ENCODE assay signal across 9 mouse cellular contexts in the genomic region with DNA sequence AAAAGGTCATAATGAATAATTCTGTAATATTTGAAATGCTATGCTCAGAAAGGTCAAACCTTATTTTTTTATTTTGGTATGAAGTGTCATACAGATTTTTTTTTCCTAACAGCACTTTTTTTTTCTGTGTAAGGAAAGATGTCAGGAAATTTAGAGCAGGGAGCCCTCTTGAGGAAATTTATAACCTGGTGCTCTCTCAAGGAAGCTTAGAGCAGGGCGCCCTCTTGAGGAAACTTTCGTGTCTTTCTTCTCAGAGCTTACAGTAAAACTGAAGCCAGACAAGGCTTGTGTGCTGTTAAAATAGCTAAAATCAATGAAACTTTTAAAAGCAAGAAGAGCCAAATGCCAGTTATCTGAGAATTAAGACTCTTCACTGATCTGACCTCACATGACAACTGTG.
A peak's percentile ranks its signal among the peaks of the same experiment; 100 is the strongest.
DNase-seq lines count a peak whose midpoint lies in the region; ATAC-seq lines count a peak whose summit lies in the region.
"Had no signal": no experiment of that assay in that cellular context is flagged by ENCODE, and none has a peak within 500 bp of the region (broad histone marks: within the 10 kb centered on the region; RNA-seq: fewer than 3 reads in every experiment).

No protein-coding gene starts in this region.

- ATAC-seq in heart, embryonic 11.5 days (replicated peaks; ENCODE audit: insufficient number of reproducible peaks, low FRiP score, low TSS enrichment) = no peak
- ATAC-seq in embryonic facial prominence, embryonic 11.5 days (replicated peaks; ENCODE audit: insufficient number of reproducible peaks, low FRiP score, low TSS enrichment, low read depth) = no peak
- ATAC-seq in midbrain, embryonic 15.5 days (replicated peaks) = 0 out of 2 replicates have a peak, but pooled peaks have one; percentile 66

- intact Hi-C loops in heart, postnatal 25 days (cut with DNase I) = loop anchor here (1.0 to 10.0 kb wide), 4 partner anchors 156 to 946 kb away; no protein-coding TSS in a partner anchor

- no peaks in the 10 kb centered on the region for H3K27me3 ChIP-seq in heart, embryonic 11.5 days (ENCODE audit: control insufficient read depth, insufficient read depth, low read length)
- H3K27me3 ChIP-seq in embryonic facial prominence, embryonic 11.5 days (ENCODE audit: control insufficient read depth, insufficient read depth, low read length) = no peaks in the 10 kb centered on the region
- no peaks in the 10 kb centered on the region for H3K27me3 ChIP-seq in midbrain, embryonic 15.5 days (replicated peaks)
- H3K27me3 ChIP-seq: limb, embryonic 12.5 days had no signal

- H3K36me3 ChIP-seq in heart, embryonic 11.5 days (ENCODE audit: control insufficient read depth, insufficient read depth, low read length) = no peaks in the 10 kb centered on the region
- no peaks in the 10 kb centered on the region for H3K36me3 ChIP-seq in embryonic facial prominence, embryonic 11.5 days (replicated peaks; ENCODE audit: control insufficient read depth, insufficient read depth, low read depth, low read length)
- no peaks in the 10 kb centered on the region for H3K36me3 ChIP-seq in midbrain, embryonic 15.5 days (replicated peaks)
- H3K36me3 ChIP-seq: limb, embryonic 12.5 days had no signal

- peak; percentile 58 to 84 for DNase-seq in heart, adult 18-20 months
- peak; percentile 64 for DNase-seq in adrenal gland, postnatal 25 days
- peak; percentile 89 for DNase-seq in embryonic facial prominence, embryonic 11.5 days (ENCODE audit: low spot score)
- DNase-seq in heart, postnatal 25 days (ENCODE audit: low spot score) = peak; percentile 4
- DNase-seq in left cerebral cortex, adult 18-20 months (ENCODE audit: low spot score in 2 of 2) = peak; percentile 81 to 89
- DNase-seq in telencephalon, adult 2 months (ENCODE audit: low read depth, low spot score) = peak; percentile 85

- H3K27ac ChIP-seq in heart, embryonic 11.5 days (ENCODE audit: low read depth, low read length) = no peak overlapping the region
- no peak overlapping the region for H3K27ac ChIP-seq in embryonic facial prominence, embryonic 11.5 days (replicated peaks; ENCODE audit: low read depth, low read length)
- H3K27ac ChIP-seq in midbrain, embryonic 15.5 days = no peak overlapping the region
- H3K27ac ChIP-seq: limb, embryonic 12.5 days had no signal

- H3K9me3 ChIP-seq in heart, embryonic 11.5 days (replicated peaks; ENCODE audit: control insufficient read depth, low read length) = no peaks in the 10 kb centered on the region
- H3K9me3 ChIP-seq in embryonic facial prominence, embryonic 11.5 days (replicated peaks; ENCODE audit: control insufficient read depth, low read length) = no peaks in the 10 kb centered on the region
- no peaks in the 10 kb centered on the region for H3K9me3 ChIP-seq in midbrain, embryonic 15.5 days
- H3K9me3 ChIP-seq: limb, embryonic 12.5 days had no signal

- no peak overlapping the region for H3K4me2 ChIP-seq in heart, embryonic 11.5 days
- H3K4me2 ChIP-seq in embryonic facial prominence, embryonic 11.5 days (ENCODE audit: low read depth, low read length) = no peak overlapping the region
- no peak overlapping the region for H3K4me2 ChIP-seq in midbrain, embryonic 15.5 days
- H3K4me2 ChIP-seq: limb, embryonic 12.5 days had no signal

- H3K4me1 ChIP-seq in heart, embryonic 11.5 days (ENCODE audit: control insufficient read depth, insufficient read depth, low read length) = no peaks in the 10 kb centered on the region
- H3K4me1 ChIP-seq in embryonic facial prominence, embryonic 11.5 days (ENCODE audit: control insufficient read depth, insufficient read depth, low read length) = no peaks in the 10 kb centered on the region
- H3K4me1 ChIP-seq in midbrain, embryonic 15.5 days = no peaks in the 10 kb centered on the region
- H3K4me1 ChIP-seq: limb, embryonic 12.5 days had no signal

- H3K4me3 ChIP-seq in heart, embryonic 11.5 days (ENCODE audit: low read depth, low read length) = no peak overlapping the region
- H3K4me3 ChIP-seq in embryonic facial prominence, embryonic 11.5 days (ENCODE audit: low read depth, low read length) = no peak overlapping the region
- no peak overlapping the region for H3K4me3 ChIP-seq in midbrain, embryonic 15.5 days
- H3K4me3 ChIP-seq: limb, embryonic 12.5 days had no signal

- 1% methylated on average over 2 of the region's 2 CpGs for WGBS in heart, embryonic 11.5 days (ENCODE audit: insufficient replicate concordance)
- 3% methylated on average over 2 of the region's 2 CpGs for WGBS in embryonic facial prominence, embryonic 11.5 days
- 2% methylated on average over 2 of the region's 2 CpGs for WGBS in midbrain, embryonic 15.5 days

- H3K9ac ChIP-seq in heart, embryonic 11.5 days (ENCODE audit: low read depth, low read length) = no peak overlapping the region
- H3K9ac ChIP-seq in embryonic facial prominence, embryonic 11.5 days (replicated peaks; ENCODE audit: low read length) = no peak overlapping the region
- H3K9ac ChIP-seq in midbrain, embryonic 15.5 days = no peak overlapping the region
- H3K9ac ChIP-seq: limb, embryonic 12.5 days had no signal

Comparison
In these comparisons a context has a peak if more than half of its experiments do, and no peak if none do; other contexts are left out.
1. DNase-seq: peak in every context shown above with its lines; median percentile 89 in embryonic facial prominence, embryonic 11.5 days; 85 in left cerebral cortex, adult 18-20 months; 85 in telencephalon, adult 2 months; 71 in heart, adult 18-20 months; 64 in adrenal gland, postnatal 25 days; 4 in heart, postnatal 25 days.